Mouse (Mus musculus) kidney, adult 2 months (tissue): ENCODE measurements at regions not wholly inside any gene's neighbourhood (a gene's known extent, or its start where the extent isn't known, plus 50 kb on each side); places are given as distances from the start of the nearest gene placed in this dataset.

Experiments
- DNase-seq: peaks from one replicate; pipeline ENCODE4 v3.0.0; 2021
- H3K27ac ChIP-seq: fragments of 200-500 bp; 2 replicates; pipeline ENCODE4 v1.5.1; 2012; ENCODE audit warnings: low read depth, low read length, control low read depth, inconsistent platforms; ENCODE audit not compliant: insufficient read depth
- H3K27me3 ChIP-seq: fragments of 200-500 bp; replicated peaks from 2 replicates; pipeline ENCODE4 v1.6.1; 2012; ENCODE audit warnings: mild to moderate bottlenecking, moderate library complexity, low read length, inconsistent platforms; ENCODE audit not compliant: control insufficient read depth, insufficient read depth
- H3K36me3 ChIP-seq: fragments of 200-500 bp; 2 replicates; pipeline ENCODE4 v1.6.1; 2012; ENCODE audit warnings: mild to moderate bottlenecking, moderate library complexity, low read length, inconsistent platforms; ENCODE audit not compliant: control insufficient read depth, insufficient read depth
- H3K4me1 ChIP-seq: fragments of 200-500 bp; 2 replicates; pipeline ENCODE4 v1.6.1; 2011; ENCODE audit warnings: low read length; ENCODE audit not compliant: control insufficient read depth, insufficient read depth
- H3K4me3 ChIP-seq: fragments of 200-500 bp; 2 replicates; pipeline ENCODE4 v1.5.1; 2011; ENCODE audit warnings: mild to moderate bottlenecking, low read depth, low read length, control low read depth; ENCODE audit not compliant: insufficient read depth
- CTCF ChIP-seq: fragments of 200-500 bp; conservative IDR thresholded peaks from 2 replicates; pipeline ENCODE4 v1.5.1; 2011; ENCODE audit warnings: low read depth, mild to moderate bottlenecking, control low read depth, low read length, moderate library complexity, mixed read lengths; ENCODE audit not compliant: insufficient read depth, insufficient read length
- POLR2A ChIP-seq: fragments of 200-500 bp; IDR thresholded peaks from one replicate; pipeline ENCODE4 v1.6.1; 2011; ENCODE audit warnings: low read depth, low read length, control low read depth
- WGBS: fragments of 180-500 bp; shearing (Covaris S2); methylation state at CpG from one replicate; pipeline ENCODE4 v1.1.7; 2018; 5-methylcytosine and 5-hydroxymethylcytosine counted together

DNA sequence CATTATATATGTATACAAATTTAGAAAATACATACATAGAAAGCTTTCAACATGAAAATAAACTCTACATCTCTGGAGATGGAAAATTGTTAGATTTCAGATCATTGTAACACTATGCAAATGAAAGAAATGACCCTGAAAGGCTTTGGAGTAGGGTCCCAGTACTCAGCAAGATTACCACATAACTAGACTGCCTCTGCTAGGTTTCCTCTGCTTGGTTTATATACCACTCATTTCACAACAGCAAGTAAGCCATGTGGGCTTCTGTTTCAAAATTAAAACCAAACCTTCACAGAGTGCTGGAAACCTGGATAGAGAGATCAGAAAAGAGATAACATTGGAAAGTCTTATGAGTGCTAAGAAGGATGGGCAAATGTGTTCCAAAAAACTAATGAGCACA lies 600.1 kb downstream of the Ptprc start:
- TF ChIP-seq CTCF (no peak), POLR2A (no peak)
- Histone ChIP-seq H3K27ac (no peak overlapping the region), H3K36me3 (no peaks in the 10 kb centered on the region), H3K27me3 (no peaks in the 10 kb centered on the region), H3K4me1 (0 out of 2 replicates have a peak, but pooled peaks cover 2% of the 10 kb centered on the region), H3K4me3 (no peak overlapping the region)
- DNase-seq, result no peak

- no peak overlapping the region for H3K4me3 ChIP-seq
- 36% methylated on average over 6 of the region's 6 CpGs for WGBS
- DNase-seq, result peak; percentile 43
- TF ChIP-seq POLR2A, result no peak
- no peak for TF ChIP-seq CTCF
- no peaks in the 10 kb centered on the region for H3K36me3 ChIP-seq
- 0 out of 2 replicates have a peak, but pooled peaks cover 2% of the 10 kb centered on the region for H3K4me1 ChIP-seq
- no peak overlapping the region for H3K27ac ChIP-seq
- no peaks in the 10 kb centered on the region for H3K27me3 ChIP-seq
Measured at GRCm38 (mm10) chr1:137571905-137572865, 603.3 kb downstream of the Ptprc start.

- 31% methylated on average over 4 of the region's 4 CpGs for WGBS
- no peaks in the 10 kb centered on the region for H3K36me3 ChIP-seq
- no peaks in the 10 kb centered on the region for H3K27me3 ChIP-seq
- DNase-seq, result no peak
- H3K4me3 ChIP-seq, result no peak overlapping the region
- no peak for TF ChIP-seq CTCF
- TF ChIP-seq POLR2A, result no peak
- H3K27ac ChIP-seq, result no peak overlapping the region
- 0 out of 2 replicates have a peak, but pooled peaks cover 1% of the 10 kb centered on the region for H3K4me1 ChIP-seq
Measured at GRCm38 (mm10) chr1:137571190-137571904, 604.2 kb downstream of the Ptprc start.

GRCm38 (mm10) chr1:137567526-137567925 lies 607.3 kb upstream of the Nr5a2 start:
- TF ChIP-seq POLR2A (no peak), CTCF (no peak)
- DNase-seq, result no peak
- no peak overlapping the region for H3K27ac ChIP-seq
- H3K36me3 ChIP-seq, result no peaks in the 10 kb centered on the region
- WGBS, result 100% methylated on average over 1 of the region's 1 CpGs
- no peaks in the 10 kb centered on the region for H3K27me3 ChIP-seq
- no peak overlapping the region for H3K4me3 ChIP-seq
- H3K4me1 ChIP-seq, result no peaks in the 10 kb centered on the region

DNA sequence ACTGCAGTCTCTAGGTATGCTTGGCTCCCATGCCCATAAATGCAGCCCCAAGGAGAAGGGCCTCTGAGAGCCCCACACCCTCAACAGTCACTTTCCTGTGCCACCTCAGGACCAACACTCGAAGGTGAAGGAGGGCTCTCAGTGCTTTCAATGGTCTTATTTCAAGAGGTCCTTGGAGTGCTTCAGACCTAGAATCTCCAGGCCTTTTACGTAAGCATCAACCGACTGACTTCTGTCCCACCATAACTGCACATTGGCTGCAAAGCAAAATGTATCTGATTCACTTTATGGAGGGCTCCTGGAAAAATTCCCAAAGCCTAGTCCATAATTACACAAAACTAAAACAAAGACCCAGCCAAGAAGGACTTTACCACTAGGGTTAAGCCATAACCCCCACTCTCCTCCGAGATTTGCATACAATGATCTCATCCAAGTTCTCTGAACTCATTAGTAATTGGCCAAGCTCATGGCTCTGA lies 605.4 kb upstream of the Nr5a2 start:
- DNase-seq, result no peak
- H3K27me3 ChIP-seq, result no peaks in the 10 kb centered on the region
- 86% methylated on average over 4 of the region's 4 CpGs for WGBS
- no peaks in the 10 kb centered on the region for H3K36me3 ChIP-seq
- H3K4me3 ChIP-seq, result no peak overlapping the region
- TF ChIP-seq POLR2A, result no peak
- no peak for TF ChIP-seq CTCF
- H3K4me1 ChIP-seq, result no peaks in the 10 kb centered on the region
- no peak overlapping the region for H3K27ac ChIP-seq

DNA sequence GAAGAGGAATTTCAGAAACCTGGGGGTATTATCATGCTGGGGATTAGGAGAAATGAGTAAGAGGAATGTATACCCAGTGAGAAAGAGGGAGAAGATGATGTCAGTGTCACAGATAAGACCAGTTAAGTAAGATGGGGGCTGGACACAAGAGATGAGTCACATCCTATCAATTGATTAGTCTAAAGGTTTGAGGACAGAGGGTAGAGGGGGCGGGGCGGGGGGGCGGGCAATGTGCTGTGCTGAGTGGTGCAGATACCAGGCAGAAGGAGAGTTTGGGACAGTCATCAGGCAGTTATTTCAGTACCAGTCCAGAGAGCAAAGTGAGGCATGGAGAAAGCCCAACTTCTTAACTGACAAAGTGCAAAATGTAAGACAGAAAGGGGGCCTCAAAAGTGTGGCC lies 601.4 kb upstream of the Nr5a2 start:
- DNase-seq, result no peak
- Histone ChIP-seq H3K27ac (no peak overlapping the region), H3K4me3 (no peak overlapping the region), H3K4me1 (no peaks in the 10 kb centered on the region), H3K27me3 (no peaks in the 10 kb centered on the region), H3K36me3 (no peaks in the 10 kb centered on the region)
- WGBS, result 91% methylated on average over 3 of the region's 3 CpGs
- TF ChIP-seq POLR2A (no peak), CTCF (no peak)
